Mouse (Mus musculus) heart, embryonic 15.5 days (tissue): ENCODE data around the gene Zbtb1. TPM values are rescaled to one million over a fixed set of nuclear protein-coding genes. Genes with fewer than 3 reads are reported as not detected.

Experiments used
- ATAC-seq: fragments of 200-750 bp; cut with Nextera tagmentation; replicated peaks from 2 replicates; pipeline ENCODE4 v1.8.0; 2017; ENCODE audit warnings: low read depth, moderate TSS enrichment; ENCODE audit not compliant: insufficient number of reproducible peaks, insufficient read depth, low FRiP score
- H3K27ac ChIP-seq: fragments of 300-500 bp; sonication (generic); 2 replicates; pipeline ENCODE4 v1.5.1; 2015; ENCODE audit warnings: mild to moderate bottlenecking, inconsistent platforms
- H3K27me3 ChIP-seq: fragments of 300-500 bp; sonication (generic); 2 replicates; pipeline ENCODE4 v1.6.1; 2015; ENCODE audit warnings: inconsistent platforms
- H3K36me3 ChIP-seq: fragments of 300-500 bp; sonication (generic); 2 replicates; pipeline ENCODE4 v1.6.1; 2015; ENCODE audit warnings: mild to moderate bottlenecking, inconsistent platforms
- H3K4me1 ChIP-seq: fragments of 300-500 bp; sonication (generic); replicated peaks from 2 replicates; pipeline ENCODE4 v1.6.1; 2015; ENCODE audit warnings: inconsistent platforms
- H3K4me2 ChIP-seq: fragments of 300-500 bp; sonication (generic); 2 replicates; pipeline ENCODE4 v1.6.1; 2015; ENCODE audit warnings: inconsistent platforms, mild to moderate bottlenecking, moderate library complexity
- H3K4me3 ChIP-seq: fragments of 300-500 bp; sonication (generic); 2 replicates; pipeline ENCODE4 v1.5.1; 2015; ENCODE audit warnings: mild to moderate bottlenecking, inconsistent platforms
- H3K9ac ChIP-seq: fragments of 300-500 bp; sonication (generic); 2 replicates; pipeline ENCODE4 v1.6.1; 2015; ENCODE audit warnings: mild to moderate bottlenecking, inconsistent platforms
- H3K9me3 ChIP-seq: fragments of 300-500 bp; sonication (generic); replicated peaks from 2 replicates; pipeline ENCODE4 v1.6.1; 2016; ENCODE audit warnings: inconsistent platforms
- WGBS: fragments of 180-500 bp; shearing (Covaris S2); methylation state at CpG from one replicate; pipeline ENCODE4 v1.1.7; 2015; ENCODE audit warnings: mixed read lengths; 5-methylcytosine and 5-hydroxymethylcytosine counted together
- polyA plus RNA-seq: library from polyadenylated mRNA; unstranded; fragments of >200 nt; fragmentation: Nextera tagmentation; extraction: Ambion mirVana; gene quantifications from 2 replicates; pipeline ENCODE4 v1.2.1, GENCODE M21; 2015

Gene Zbtb1
- 5.7 and 6.6 TPM in 2 replicates for polyA plus RNA-seq

DNA sequence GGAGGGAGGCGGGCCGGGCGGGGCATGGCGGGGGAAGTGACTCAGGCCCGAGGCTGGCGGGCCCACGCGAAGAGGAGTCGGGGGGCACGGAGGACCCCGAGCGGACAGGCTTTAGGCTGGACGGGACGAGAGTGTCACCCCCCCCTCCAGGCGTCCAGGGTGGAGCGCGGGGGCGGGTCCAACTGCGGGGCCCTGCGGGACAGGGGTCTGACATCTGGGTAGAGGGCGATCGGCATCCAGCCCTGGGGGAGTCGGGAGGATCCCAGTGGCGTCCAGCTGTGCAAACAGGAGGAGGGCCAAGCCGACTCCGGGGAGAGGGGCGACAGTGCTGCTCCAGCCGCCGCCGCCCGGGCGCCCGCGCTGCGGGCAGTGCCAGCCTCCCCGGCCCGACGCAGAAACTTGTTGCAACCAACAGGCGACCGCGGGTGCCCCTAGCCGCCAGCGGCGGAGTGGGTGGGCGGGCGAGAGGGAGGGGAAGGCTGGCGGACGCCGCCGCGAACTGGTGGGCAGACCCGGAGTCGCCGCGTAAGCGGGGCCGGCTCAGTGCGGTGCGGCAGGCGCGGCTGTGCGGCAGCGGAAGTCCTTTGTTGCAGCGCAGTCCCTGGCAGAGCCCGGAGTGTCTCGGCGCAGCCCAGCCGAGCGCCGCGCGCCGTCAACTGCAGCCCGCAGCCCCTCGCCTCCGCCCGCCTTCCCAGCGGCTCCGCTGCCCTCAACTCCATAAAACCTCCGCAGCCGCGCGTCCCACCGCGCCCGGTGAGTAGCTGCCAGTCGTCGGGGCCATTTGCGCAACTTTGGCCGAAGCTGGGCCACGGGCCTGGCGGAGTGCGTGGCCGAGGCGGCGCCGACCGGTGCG, at the start of gene Zbtb1:
Gene Zbtb1, plus strand, starts transcription at position 289 of the 853 bp plus-strand sequence.
- Histone ChIP-seq H3K27ac (peak within 1 kb of the TSS; percentile 100), H3K4me2 (peak within 1 kb of the TSS; percentile 83), H3K4me3 (peak within 1 kb of the TSS; percentile 94), H3K4me1 (peaks cover 61% of the 10 kb centered on the region), H3K36me3 (no peaks in the 10 kb centered on the region), H3K9ac (peak within 1 kb of the TSS; percentile 97), H3K9me3 (no peaks in the 10 kb centered on the region), H3K27me3 (no peaks in the 10 kb centered on the region)
- under 1% methylated on average over 91 of the region's 99 CpGs for WGBS
- peak; percentile 49 for ATAC-seq

DNA sequence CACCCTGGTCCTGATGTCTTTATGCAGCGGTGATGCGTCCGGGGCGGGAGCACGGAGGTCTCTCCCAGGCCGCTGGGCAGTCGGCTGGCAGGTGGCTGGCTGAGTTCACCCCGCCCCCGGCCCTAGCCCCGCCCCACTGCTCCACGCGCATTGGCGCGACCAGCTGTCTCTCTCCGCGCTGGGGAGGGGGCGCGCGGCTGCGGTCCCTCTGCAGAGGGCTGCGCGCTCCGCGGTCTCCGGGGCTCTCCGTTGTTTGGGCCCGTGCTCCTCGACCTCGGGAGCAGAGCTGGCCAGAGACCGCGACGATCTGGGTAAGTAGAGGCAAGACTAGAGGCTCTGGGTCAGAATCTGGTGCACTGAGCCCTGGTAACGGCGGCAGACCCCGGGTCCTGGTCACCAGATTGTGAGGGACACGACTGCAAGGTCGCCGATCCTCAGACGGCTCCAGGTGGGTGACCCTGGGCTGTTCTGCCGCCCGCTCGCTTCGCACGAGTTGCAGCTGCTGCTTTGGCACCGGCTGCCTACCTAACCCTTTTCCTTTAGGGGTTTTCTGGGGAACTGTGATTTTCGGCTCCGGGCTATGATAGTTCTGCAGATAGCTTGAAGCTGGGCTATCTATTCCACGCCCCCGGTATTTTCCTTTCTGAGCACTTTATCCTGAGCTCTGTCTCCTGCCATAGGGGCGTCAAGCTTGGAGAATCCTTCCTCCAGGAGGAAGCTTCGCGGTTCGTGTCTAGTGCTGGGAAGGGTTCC, 45.2 kb upstream of the Zbtb1 start, which contains the start of gene Akap5:
Gene Akap5, plus strand, starts transcription at position 213 of the 753 bp plus-strand sequence.
- Histone ChIP-seq H3K27me3 (no peaks in the 10 kb centered on the region), H3K9me3 (no peaks in the 10 kb centered on the region), H3K9ac (peak within 1 kb of the TSS; percentile 69), H3K27ac (no peak within 1 kb of the TSS), H3K4me3 (peak within 1 kb of the TSS; percentile 78), H3K4me1 (peaks cover 12% of the 10 kb centered on the region), H3K36me3 (no peaks in the 10 kb centered on the region), H3K4me2 (peak within 1 kb of the TSS; percentile 93)
- peak; percentile 92 for ATAC-seq
- 1% methylated on average over 53 of the region's 53 CpGs for WGBS

DNA sequence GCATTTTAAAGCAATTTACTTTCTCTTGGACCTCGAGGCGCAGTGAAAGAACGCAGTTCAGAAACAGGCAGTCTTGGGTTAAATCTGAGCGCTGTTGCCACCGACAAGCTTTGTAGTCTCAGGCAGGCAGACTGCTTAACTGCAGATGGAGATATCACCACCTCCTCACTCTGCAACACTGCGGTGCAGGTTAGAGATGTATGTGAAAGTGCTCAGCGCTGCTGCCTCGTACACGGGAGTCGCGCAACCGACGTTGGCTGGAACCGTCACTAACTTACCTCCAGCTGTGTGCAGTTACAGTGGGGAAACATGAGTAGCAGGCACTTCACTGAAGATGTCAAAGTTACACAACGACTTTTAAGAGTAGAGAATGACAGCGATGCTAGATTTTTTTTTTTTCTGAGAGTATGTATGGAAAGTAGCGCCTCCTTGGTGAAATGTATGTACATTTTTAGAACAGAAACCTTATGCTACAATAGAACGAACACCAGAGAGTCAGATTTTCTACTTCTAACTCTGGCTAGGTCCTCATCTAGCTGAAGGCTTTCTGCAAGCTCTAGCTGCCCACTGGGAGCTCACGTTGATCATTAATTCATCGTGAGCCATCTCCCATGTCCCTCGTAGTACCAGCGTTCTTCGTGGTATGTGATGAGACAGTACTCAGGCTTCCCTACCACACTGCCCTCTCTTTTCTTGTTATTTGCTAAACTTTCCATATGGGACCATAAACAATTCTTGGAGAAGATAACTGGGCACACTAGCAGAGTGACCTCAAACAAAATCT, 43.4 kb upstream of the Zbtb1 start:
- Histone ChIP-seq H3K4me1 (peaks cover 12% of the 10 kb centered on the region), H3K27ac (no peak overlapping the region), H3K9me3 (no peaks in the 10 kb centered on the region), H3K36me3 (no peaks in the 10 kb centered on the region), H3K9ac (no peak overlapping the region), H3K4me2 (no peak overlapping the region), H3K4me3 (0 out of 2 replicates have a peak overlapping the region, but pooled peaks have one; percentile 2), H3K27me3 (no peaks in the 10 kb centered on the region)
- ATAC-seq, result no peak
- WGBS, result 81% methylated on average over 23 of the region's 23 CpGs

- Histone ChIP-seq H3K27ac (no peak overlapping the region), H3K4me1 (peaks cover 12% of the 10 kb centered on the region), H3K9ac (no peak overlapping the region), H3K4me2 (no peak overlapping the region), H3K4me3 (no peak overlapping the region), H3K27me3 (no peaks in the 10 kb centered on the region), H3K36me3 (no peaks in the 10 kb centered on the region), H3K9me3 (no peaks in the 10 kb centered on the region)
- no peak for ATAC-seq
- 86% methylated on average over 6 of the region's 6 CpGs for WGBS
Measured at GRCm38 (mm10) chr12:76328567-76329354, 41.3 kb upstream of the Zbtb1 start.

- Histone ChIP-seq H3K4me2 (no peak overlapping the region), H3K9ac (no peak overlapping the region), H3K27me3 (no peaks in the 10 kb centered on the region), H3K4me3 (no peak overlapping the region), H3K9me3 (no peaks in the 10 kb centered on the region), H3K4me1 (peaks cover 5% of the 10 kb centered on the region; the same call in 1 of the 2 replicates), H3K36me3 (no peaks in the 10 kb centered on the region), H3K27ac (no peak overlapping the region)
- 93% methylated on average over 5 of the region's 5 CpGs for WGBS
- no peak for ATAC-seq
Measured at GRCm38 (mm10) chr12:76333688-76334087, 36.4 kb upstream of the Zbtb1 start.

DNA sequence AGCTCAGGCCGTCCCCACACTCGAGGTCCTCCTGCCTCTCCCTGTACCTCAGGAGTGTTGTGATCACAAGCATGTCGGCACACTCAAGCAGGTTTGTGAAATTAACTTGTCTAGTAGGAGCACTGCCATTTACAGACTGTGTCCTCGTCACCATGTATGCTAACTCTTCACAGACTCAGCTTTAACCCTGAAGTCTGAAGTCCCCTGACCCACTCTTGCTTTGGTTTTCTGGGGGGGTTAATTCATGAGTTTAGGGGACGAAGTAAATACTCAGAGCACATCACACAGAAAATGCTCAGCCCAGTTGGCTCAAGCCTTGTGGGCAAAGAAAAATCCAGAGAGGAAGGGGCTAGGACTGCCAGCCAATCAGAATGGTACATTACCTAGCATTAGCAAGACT, 34.4 kb upstream of the Zbtb1 start:
- no peak overlapping the region for H3K9ac ChIP-seq
- H3K9me3 ChIP-seq, result no peaks in the 10 kb centered on the region
- H3K27me3 ChIP-seq, result no peaks in the 10 kb centered on the region
- no peak overlapping the region for H3K27ac ChIP-seq
- H3K4me3 ChIP-seq, result no peak overlapping the region
- H3K36me3 ChIP-seq, result no peaks in the 10 kb centered on the region
- H3K4me1 ChIP-seq, result peaks cover 5% of the 10 kb centered on the region; the same call in 1 of the 2 replicates
- no peak overlapping the region for H3K4me2 ChIP-seq
- WGBS, result 74% methylated on average over 5 of the region's 5 CpGs
- ATAC-seq, result no peak

GRCm38 (mm10) chr12:76336111-76336965, 33.7 kb upstream of the Zbtb1 start:
- no peak overlapping the region for H3K4me3 ChIP-seq
- peaks cover 5% of the 10 kb centered on the region; the same call in 1 of the 2 replicates for H3K4me1 ChIP-seq
- 54% methylated on average over 17 of the region's 17 CpGs for WGBS
- H3K36me3 ChIP-seq, result no peaks in the 10 kb centered on the region
- no peak overlapping the region for H3K9ac ChIP-seq
- H3K4me2 ChIP-seq, result no peak overlapping the region
- ATAC-seq, result no peak
- no peaks in the 10 kb centered on the region for H3K27me3 ChIP-seq
- no peak overlapping the region for H3K27ac ChIP-seq
- H3K9me3 ChIP-seq, result no peaks in the 10 kb centered on the region

- WGBS, result 5% methylated on average over 4 of the region's 4 CpGs
- no peak overlapping the region for H3K4me3 ChIP-seq
- no peaks in the 10 kb centered on the region for H3K27me3 ChIP-seq
- no peak overlapping the region for H3K4me2 ChIP-seq
- no peaks in the 10 kb centered on the region for H3K9me3 ChIP-seq
- no peak overlapping the region for H3K27ac ChIP-seq
- no peak overlapping the region for H3K9ac ChIP-seq
- ATAC-seq, result no peak
- H3K36me3 ChIP-seq, result no peaks in the 10 kb centered on the region
- peaks cover 5% of the 10 kb centered on the region; the same call in 1 of the 2 replicates for H3K4me1 ChIP-seq
Measured at GRCm38 (mm10) chr12:76341080-76341479, 29.0 kb upstream of the Zbtb1 start.

GRCm38 (mm10) chr12:76345759-76346455, 24.2 kb upstream of the Zbtb1 start:
- Histone ChIP-seq H3K27ac (no peak overlapping the region), H3K4me2 (no peak overlapping the region), H3K27me3 (no peaks in the 10 kb centered on the region), H3K4me1 (no peaks in the 10 kb centered on the region), H3K9ac (no peak overlapping the region), H3K36me3 (peaks cover 11% of the 10 kb centered on the region; the same call in 1 of the 2 replicates), H3K4me3 (no peak overlapping the region), H3K9me3 (no peaks in the 10 kb centered on the region)
- ATAC-seq, result no peak
- WGBS, result 84% methylated on average over 5 of the region's 6 CpGs
